Mouse (Mus musculus) thymus, adult 2 months (tissue): Measurements from ENCODE around the gene Colgalt1.

ENCODE experiments used
- CTCF ChIP-seq: fragments of 200-500 bp; IDR thresholded peaks from 2 replicates; pipeline ENCODE4 v1.5.1; 2012; ENCODE audit warnings: mild to moderate bottlenecking, control low read depth, low read length, moderate library complexity, borderline replicate concordance; ENCODE audit not compliant: control insufficient read depth, poor library complexity, insufficient read depth; ENCODE audit errors: extremely low read depth
- POLR2A ChIP-seq: fragments of 200-500 bp; IDR thresholded peaks from 2 replicates; pipeline ENCODE4 v1.6.1; 2012; ENCODE audit warnings: mild to moderate bottlenecking, low read length, control low read depth, moderate library complexity; ENCODE audit not compliant: control insufficient read depth, poor library complexity, insufficient read depth; ENCODE audit errors: extremely low read depth

DNA sequence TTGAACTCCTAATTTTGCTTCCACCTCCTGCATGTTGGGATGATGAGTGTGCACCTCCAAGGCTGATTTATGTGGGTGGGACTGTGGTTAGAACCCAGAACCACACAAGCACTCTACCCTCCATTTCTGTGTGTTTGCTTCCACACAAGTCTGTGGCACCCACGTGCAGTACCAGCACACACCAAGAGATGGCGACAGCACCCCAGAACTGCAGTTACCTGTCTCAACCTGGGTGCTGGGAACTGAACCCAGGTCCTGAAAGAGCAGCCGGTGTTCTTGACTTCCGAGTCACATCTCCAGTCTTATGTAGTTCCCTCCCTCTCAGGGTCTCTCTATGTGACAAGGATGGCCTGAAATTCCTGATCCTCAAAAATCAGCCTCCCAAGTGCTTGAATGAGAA lies 46.8 kb upstream of the Colgalt1 start:
- no peak for TF ChIP-seq POLR2A
- no peak for TF ChIP-seq CTCF
